ENCODE assay signal across 9 mouse cellular contexts in genomic region chr19:46538213-46538612, GRCm38 (mm10). TPM values are rescaled to one million over a fixed set of nuclear protein-coding genes. Genes with fewer than 3 reads are reported as not detected.
DNase-seq lines count a peak whose midpoint lies in the region; ATAC-seq and TF ChIP-seq lines count a peak whose summit lies in the region.
"Had no signal": no experiment of that assay in that cellular context is flagged by ENCODE, and none has a peak within 500 bp of the region (broad histone marks: within the 10 kb centered on the region; RNA-seq: fewer than 3 reads in every experiment).

No protein-coding gene starts in this region.

- intact Hi-C loops in left cerebral cortex, postnatal 25 days (cut with DNase I) = no loop called here

- no peak overlapping the region for H3K4me2 ChIP-seq in liver, embryonic 14.5 days (ENCODE audit: low read depth)

- TF ChIP-seq CTCF in cerebellum, adult 2 months (IDR thresholded peaks at IDR 0.05; ENCODE audit: borderline replicate concordance, insufficient read depth, low read depth, low read length) = peak; percentile 46; the same call in 1 of the 2 replicates
- peak; percentile 73 for TF ChIP-seq CTCF in liver, embryonic 14.5 days (IDR thresholded peaks at IDR 0.05; ENCODE audit: low read depth)
- peak; percentile 22; the same call in 1 of the 2 replicates for TF ChIP-seq CTCF in G1E (IDR thresholded peaks at IDR 0.05; ENCODE audit: low read depth, low read length)

- no peaks in the 10 kb centered on the region for H3K9me3 ChIP-seq in liver, embryonic 14.5 days (ENCODE audit: control insufficient read depth, low read length)
- H3K9me3 ChIP-seq in G1E (replicated peaks) = no peaks in the 10 kb centered on the region

- H3K4me1 ChIP-seq in cerebellum, adult 2 months (ENCODE audit: control insufficient read depth, insufficient read depth, low read length) = peaks cover 7% of the 10 kb centered on the region
- peaks cover 0 to 3% of the 10 kb centered on the region in 2 experiments; a peak in 1 of 4 replicates for H3K4me1 ChIP-seq in liver, embryonic 14.5 days (replicated peaks; ENCODE audit: control insufficient read depth in 2 of 2, insufficient read depth in 2 of 2, low read length in 1 of 2)
- peaks cover 4% of the 10 kb centered on the region for H3K4me1 ChIP-seq in G1E (ENCODE audit: insufficient read depth, low read depth, low read length)

- no peaks in the 10 kb centered on the region for H3K27me3 ChIP-seq in cerebellum, adult 2 months (ENCODE audit: control insufficient read depth, insufficient read depth, low read length)
- no peaks in the 10 kb centered on the region for H3K27me3 ChIP-seq in liver, embryonic 14.5 days (ENCODE audit: control insufficient read depth, insufficient read depth, low read length)
- peaks cover 10% of the 10 kb centered on the region; the same call in 1 of the 2 replicates for H3K27me3 ChIP-seq in G1E (ENCODE audit: insufficient read depth, low read length)

- 70% methylated on average over 6 of the region's 6 CpGs for WGBS in cerebellum, adult 2 months
- WGBS in liver, embryonic 14.5 days (ENCODE audit: insufficient replicate concordance) = 75% methylated on average over 6 of the region's 6 CpGs

- H3K36me3 ChIP-seq in liver, embryonic 14.5 days (replicated peaks; ENCODE audit: control insufficient read depth, insufficient read depth, low read depth) = no peaks in the 10 kb centered on the region
- H3K36me3 ChIP-seq in G1E (replicated peaks) = no peaks in the 10 kb centered on the region

- no peak overlapping the region for H3K4me3 ChIP-seq in cerebellum, adult 2 months (replicated peaks; ENCODE audit: insufficient read depth, low read depth, low read length)
- H3K4me3 ChIP-seq in liver, embryonic 14.5 days (ENCODE audit: insufficient read depth in 1 of 2, low read depth in 2 of 2, low read length in 2 of 2) = no peak overlapping the region
- no peak overlapping the region for H3K4me3 ChIP-seq in G1E (ENCODE audit: low read depth, low read length)

- DNase-seq in cerebellum, adult 2 months = no peak
- DNase-seq in cerebellum, adult 9-10 months = no peak
- DNase-seq in liver, embryonic 14.5 days (ENCODE audit: low read depth in 3 of 3, low spot score in 3 of 3) = no peak
- DNase-seq in liver (no peak), G1E (ENCODE audit: low spot score) (no peak)
- DNase-seq in lung, postnatal 10 days = peak; percentile 34
- no peak for DNase-seq in left cerebral cortex, postnatal 25 days (ENCODE audit: low spot score in 2 of 2)
- no peak for DNase-seq in right cerebral cortex, postnatal 36 days (ENCODE audit: low spot score in 2 of 2)

- ATAC-seq in liver, embryonic 14.5 days (ENCODE audit: insufficient read depth) = no peak
- ATAC-seq in G1E (ENCODE audit: extremely low read depth, insufficient number of reproducible peaks, low FRiP score, poor library complexity, severe bottlenecking) = no peak
- ATAC-seq: forebrain, embryonic 16.5 days had no signal

- no peak overlapping the region for H3K9ac ChIP-seq in liver, embryonic 14.5 days (replicated peaks)

- no peak for TF ChIP-seq EP300 in liver, embryonic 14.5 days (IDR thresholded peaks at IDR 0.05; ENCODE audit: low read depth)

- no peak for TF ChIP-seq POLR2A in cerebellum, adult 2 months (IDR thresholded peaks at IDR 0.05; ENCODE audit: borderline replicate concordance, insufficient read depth, low read length)

- no peak overlapping the region for H3K27ac ChIP-seq in cerebellum, adult 2 months (ENCODE audit: insufficient read depth, low read length)
- no peak overlapping the region for H3K27ac ChIP-seq in liver, embryonic 14.5 days

RNA-seq across cellular contexts. Expression of gene Arl3, which starts 34.8 kb away (rescaled TPM):
- polyA plus RNA-seq in cerebellum, adult 2 months (2012; rRNA removed) = 205 and 227 TPM in 2 replicates
- polyA plus RNA-seq in liver, embryonic 14.5 days (2012; rRNA removed) = 14.7 and 27.6 TPM in 2 replicates
- polyA plus RNA-seq in liver, embryonic 14.5 days (2014; fragmentation: Nextera tagmentation; extraction: Ambion mirVana) = 17.1 and 17.6 TPM in 2 replicates
- total RNA-seq in G1E (2014; fragmentation: Nextera tagmentation) = 5.2 and 12.0 TPM in 2 replicates
- 16.4 and 18.9 TPM in 2 replicates for total RNA-seq in G1E (2017)
- polyA plus RNA-seq in G1E (2012) = 6.6 and 7.9 TPM in 2 replicates
- 100 to 1,000 TPM; 113 to 120 TPM for total RNA-seq in left cerebral cortex, postnatal 25 days (2021)

RNA-seq across cellular contexts. Expression of gene Sfxn2, which starts 35.0 kb away (rescaled TPM):
- 7.0 and 7.7 TPM in 2 replicates for polyA plus RNA-seq in cerebellum, adult 2 months (2012; rRNA removed)
- polyA plus RNA-seq in liver, embryonic 14.5 days (2012; rRNA removed) = 5.8 and 7.4 TPM in 2 replicates
- 15.0 and 15.9 TPM in 2 replicates for polyA plus RNA-seq in liver, embryonic 14.5 days (2014; fragmentation: Nextera tagmentation; extraction: Ambion mirVana)
- total RNA-seq in G1E (2014; fragmentation: Nextera tagmentation) (0.83 and 5.9 TPM in 2 replicates), G1E (2017) (2.3 and 2.8 TPM in 2 replicates)
- 0.74 and 1.6 TPM in 2 replicates for polyA plus RNA-seq in G1E (2012)
- 1 to 10 TPM; 3.7 to 4.8 TPM for total RNA-seq in left cerebral cortex, postnatal 25 days (2021)

RNA-seq across cellular contexts. Expression of gene Trim8, which starts 36.7 kb away (rescaled TPM):
- 40.3 and 43.4 TPM in 2 replicates for polyA plus RNA-seq in cerebellum, adult 2 months (2012; rRNA removed)
- 7.3 and 7.7 TPM in 2 replicates for polyA plus RNA-seq in liver, embryonic 14.5 days (2012; rRNA removed)
- 7.5 and 10.1 TPM in 2 replicates for polyA plus RNA-seq in liver, embryonic 14.5 days (2014; fragmentation: Nextera tagmentation; extraction: Ambion mirVana)
- 22.7 and 29.9 TPM in 2 replicates for total RNA-seq in G1E (2014; fragmentation: Nextera tagmentation)
- 20.3 and 25.3 TPM in 2 replicates for total RNA-seq in G1E (2017)
- 64.5 and 66.0 TPM in 2 replicates for polyA plus RNA-seq in G1E (2012)
- total RNA-seq in left cerebral cortex, postnatal 25 days (2021) = 100 to 1,000 TPM; 114 to 116 TPM

Comparison
In these comparisons a context has a peak if more than half of its experiments do, and no peak if none do; other contexts are left out.
1. CTCF ChIP-seq: peak in every context shown above with its lines; median percentile 73 in liver, embryonic 14.5 days; 46 in cerebellum, adult 2 months; 22 in G1E.